Mouse (Mus musculus) limb, embryonic 11.5 days (tissue): ENCODE data around the gene Lrch2. TPM values are rescaled to one million over a fixed set of nuclear protein-coding genes. Genes with fewer than 3 reads are reported as not detected.
"Not testable (repeated sequence)": the region's sequence is repeated elsewhere in the genome, so short reads cannot be mapped to it uniquely, and the experiment has no call there.

Experiments
- ATAC-seq: fragments of 200-750 bp; cut with Nextera tagmentation; 2 replicates; pipeline ENCODE4 v1.8.0; 2017; ENCODE audit warnings: low read depth; ENCODE audit not compliant: insufficient number of reproducible peaks, low FRiP score, low TSS enrichment
- DNase-seq: peaks from one replicate; pipeline ENCODE4 v3.0.0-alpha.2; 2015; ENCODE audit warnings: low spot score
- H3K27ac ChIP-seq: fragments of 300-500 bp; sonication (generic); replicated peaks from 2 replicates; pipeline ENCODE4 v1.5.1; 2014; ENCODE audit warnings: low read depth, mild to moderate bottlenecking, low read length
- H3K27me3 ChIP-seq: fragments of 300-500 bp; sonication (generic); 2 replicates; pipeline ENCODE4 v1.6.1; 2014; ENCODE audit warnings: mild to moderate bottlenecking, low read length, mixed read lengths; ENCODE audit not compliant: control insufficient read depth, insufficient read depth
- H3K36me3 ChIP-seq: fragments of 300-500 bp; sonication (generic); 2 replicates; pipeline ENCODE4 v1.6.1; 2014; ENCODE audit warnings: mild to moderate bottlenecking, low read length, moderate library complexity, mixed read lengths; ENCODE audit not compliant: control insufficient read depth, insufficient read depth
- H3K4me1 ChIP-seq: fragments of 300-500 bp; sonication (generic); 2 replicates; pipeline ENCODE4 v1.6.1; 2014; ENCODE audit warnings: low read length, mixed read lengths; ENCODE audit not compliant: control insufficient read depth, insufficient read depth
- H3K4me2 ChIP-seq: fragments of 300-500 bp; sonication (generic); 2 replicates; pipeline ENCODE4 v1.6.1; 2014; ENCODE audit warnings: low read depth, mild to moderate bottlenecking, moderate library complexity; ENCODE audit not compliant: severe bottlenecking
- H3K4me3 ChIP-seq: fragments of 300-500 bp; sonication (generic); 2 replicates; pipeline ENCODE4 v1.5.1; 2014; ENCODE audit warnings: low read depth, low read length
- H3K9ac ChIP-seq: fragments of 300-500 bp; sonication (generic); 2 replicates; pipeline ENCODE4 v1.6.1; 2014; ENCODE audit warnings: mild to moderate bottlenecking, low read length
- H3K9me3 ChIP-seq: fragments of 300-500 bp; sonication (generic); 2 replicates; pipeline ENCODE4 v1.6.1; 2016; ENCODE audit warnings: low read length; ENCODE audit not compliant: control insufficient read depth
- WGBS: fragments of 180-500 bp; shearing (Covaris S2); extraction: QIAGEN DNeasy Blood & Tissue Kit; methylation state at CpG from one replicate; pipeline ENCODE4 v1.1.7; 2014; 5-methylcytosine and 5-hydroxymethylcytosine counted together
- polyA plus RNA-seq: library from polyadenylated mRNA; unstranded; fragments of >200 nt; fragmentation: Nextera tagmentation; extraction: Ambion mirVana; gene quantifications from 2 replicates; pipeline ENCODE4 v1.2.1, GENCODE M21; 2014

Lrch2 gene
- polyA plus RNA-seq: 9.7 and 9.8 TPM in 2 replicates

DNA sequence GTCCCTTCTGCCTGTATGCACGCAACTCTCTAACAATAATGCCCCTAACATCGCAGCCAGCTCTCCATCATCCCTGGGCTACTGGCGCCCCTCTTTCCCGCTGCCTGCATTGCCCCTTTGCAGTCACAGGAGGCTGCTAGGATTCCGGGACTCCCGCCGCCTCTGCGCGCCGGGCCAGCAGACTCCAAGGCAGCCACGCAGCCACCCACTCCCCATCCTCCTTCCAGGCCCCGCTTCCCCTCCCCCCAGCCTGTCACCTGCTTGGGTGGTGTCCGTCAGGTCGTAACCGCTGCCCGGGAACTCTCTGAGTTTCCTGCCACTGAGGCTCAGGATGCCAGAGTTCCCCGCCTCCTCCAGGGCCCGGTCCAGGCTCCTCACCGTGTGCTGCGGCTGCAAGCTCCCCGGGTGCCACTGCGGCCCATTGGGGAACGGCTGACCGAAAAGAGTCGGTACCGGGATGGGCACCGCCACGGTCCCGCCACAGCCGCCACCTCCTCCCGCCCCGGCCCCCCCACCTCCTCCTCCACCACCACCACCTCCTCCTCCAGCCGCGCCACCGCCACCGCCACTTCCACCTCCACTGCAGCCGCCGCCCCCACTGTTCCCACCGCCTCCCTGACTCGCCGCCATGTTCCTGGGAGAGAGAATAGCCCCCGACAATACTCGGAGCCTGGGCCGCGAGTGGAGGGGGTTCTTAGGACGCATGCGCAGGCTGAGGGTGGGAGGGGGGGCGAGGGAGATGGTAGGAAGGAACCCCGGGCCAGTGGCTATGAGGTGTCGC, at the start of gene Lrch2:
Gene Lrch2 (minus strand): TSS at position 661 of the 781 bp plus-strand sequence.
- peak within 1 kb of the TSS; percentile 56; the same call in 1 of the 2 replicates for H3K27ac ChIP-seq
- no peaks in the 10 kb centered on the region for H3K27me3 ChIP-seq
- ATAC-seq (peak; percentile 95), DNase-seq (peak; percentile 75)
- peak within 1 kb of the TSS; percentile 39 for H3K4me2 ChIP-seq
- no peaks in the 10 kb centered on the region for H3K9me3 ChIP-seq
- no peaks in the 10 kb centered on the region for H3K4me1 ChIP-seq
- H3K9ac ChIP-seq: peak within 1 kb of the TSS; percentile 71
- H3K4me3 ChIP-seq: peak within 1 kb of the TSS; percentile 48
- H3K36me3 ChIP-seq: no peaks in the 10 kb centered on the region
- 13% methylated on average over 37 of the region's 50 CpGs for WGBS

DNA sequence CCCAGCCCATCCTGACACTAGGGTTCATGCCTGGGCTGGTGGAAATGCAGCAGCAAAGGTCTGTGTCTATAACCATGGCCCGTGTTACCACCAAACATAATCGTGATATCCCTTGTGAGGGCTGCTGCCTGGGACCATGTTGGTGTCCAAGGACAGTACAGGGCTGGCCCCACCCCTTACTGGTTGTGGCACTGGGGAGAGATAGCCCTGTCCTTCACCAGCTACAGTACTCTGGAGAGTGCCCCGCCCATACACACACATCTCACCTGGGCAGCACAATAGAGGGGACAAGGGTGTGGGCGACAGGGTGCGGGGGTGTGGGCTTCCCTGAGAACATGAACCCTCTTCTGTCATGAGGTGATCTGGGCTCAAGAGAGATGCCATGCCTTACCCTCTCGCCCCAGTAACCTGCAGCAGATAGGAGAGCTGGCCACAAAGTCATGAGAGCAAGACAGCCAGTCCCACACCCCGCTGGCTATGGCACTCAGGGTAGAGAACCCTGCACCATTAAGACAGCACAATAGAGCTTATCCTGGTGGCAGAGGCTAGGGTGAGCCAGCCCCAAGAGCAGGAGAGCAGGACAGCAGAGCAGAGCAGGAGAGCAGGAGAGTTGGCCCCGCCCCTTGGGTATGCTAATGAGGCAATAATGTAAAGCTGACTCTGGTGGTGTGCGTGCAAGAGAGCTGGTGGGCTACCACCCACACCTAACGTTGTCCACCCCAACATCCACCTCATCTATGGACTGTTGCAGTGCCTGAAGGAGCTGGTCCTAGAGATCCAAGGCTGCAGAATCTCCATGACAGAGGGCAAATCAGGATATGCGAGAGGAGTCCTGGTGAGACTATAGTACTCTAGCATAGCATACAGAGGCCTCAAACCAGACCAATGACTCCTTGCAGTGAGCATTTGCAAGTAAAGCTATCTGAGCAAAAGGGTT, 12.7 kb downstream of the Lrch2 start:
- Histone ChIP-seq H3K9me3 (no peaks in the 10 kb centered on the region), H3K4me3 (no peak overlapping the region), H3K27me3 (no peaks in the 10 kb centered on the region), H3K27ac (no peak overlapping the region), H3K4me1 (no peaks in the 10 kb centered on the region), H3K36me3 (no peaks in the 10 kb centered on the region), H3K9ac (no peak overlapping the region), H3K4me2 (no peak overlapping the region)
- no peak for ATAC-seq
- no peak for DNase-seq
- WGBS: 64% methylated on average over 11 of the region's 11 CpGs

DNA sequence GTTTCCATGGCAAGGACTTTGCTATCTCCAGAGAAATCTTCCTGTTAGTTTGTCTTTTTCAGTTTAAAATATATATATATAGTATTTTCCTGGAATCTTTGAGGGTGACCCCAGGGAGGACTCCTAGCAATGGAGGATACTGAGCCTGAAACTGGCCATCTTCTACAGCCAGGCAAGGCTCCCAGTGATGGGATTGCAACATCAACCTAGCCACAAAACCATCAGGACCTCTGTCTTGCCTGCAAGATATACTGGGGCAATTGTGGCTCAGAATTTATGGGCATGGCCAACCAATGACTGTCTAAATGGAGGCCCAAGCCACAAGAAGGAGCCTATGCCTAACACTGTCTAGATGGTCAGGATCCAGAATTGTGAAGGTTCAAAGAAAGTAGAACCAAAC, 15.5 kb downstream of the Lrch2 start:
- no peaks in the 10 kb centered on the region for H3K4me1 ChIP-seq
- ATAC-seq (no peak), DNase-seq (no peak)
- H3K9me3 ChIP-seq: no peaks in the 10 kb centered on the region
- no peak overlapping the region for H3K4me2 ChIP-seq
- H3K36me3 ChIP-seq: no peaks in the 10 kb centered on the region
- H3K9ac ChIP-seq: no peak overlapping the region
- H3K27ac ChIP-seq: no peak overlapping the region
- no peaks in the 10 kb centered on the region for H3K27me3 ChIP-seq
- no peak overlapping the region for H3K4me3 ChIP-seq

DNA sequence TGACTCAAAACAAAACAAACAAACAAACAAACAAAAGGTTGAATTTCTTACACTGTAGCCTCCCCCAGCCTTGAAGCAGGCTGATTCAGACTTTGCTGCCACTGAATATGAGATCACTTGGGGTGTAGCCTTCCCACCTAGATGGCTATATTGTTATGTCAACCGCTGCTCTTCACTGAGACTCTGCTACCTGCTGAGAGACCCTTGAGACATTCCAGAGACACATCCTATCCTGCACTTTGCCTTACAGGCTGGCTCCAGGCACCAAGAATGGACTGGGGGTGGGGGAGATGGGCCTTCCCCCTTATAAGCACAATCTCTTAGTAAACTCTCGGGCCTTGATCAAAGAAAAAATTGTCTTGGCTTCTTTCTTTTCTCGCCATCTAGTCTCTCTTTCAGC, 16.8 kb downstream of the Lrch2 start:
- 80% methylated on average over 3 of the region's 3 CpGs for WGBS
- not testable (repeated sequence) for H3K9me3 ChIP-seq, H3K4me1 ChIP-seq, H3K4me2 ChIP-seq, H3K36me3 ChIP-seq, ATAC-seq, DNase-seq, H3K27ac ChIP-seq, H3K9ac ChIP-seq, H3K27me3 ChIP-seq, H3K4me3 ChIP-seq

DNA sequence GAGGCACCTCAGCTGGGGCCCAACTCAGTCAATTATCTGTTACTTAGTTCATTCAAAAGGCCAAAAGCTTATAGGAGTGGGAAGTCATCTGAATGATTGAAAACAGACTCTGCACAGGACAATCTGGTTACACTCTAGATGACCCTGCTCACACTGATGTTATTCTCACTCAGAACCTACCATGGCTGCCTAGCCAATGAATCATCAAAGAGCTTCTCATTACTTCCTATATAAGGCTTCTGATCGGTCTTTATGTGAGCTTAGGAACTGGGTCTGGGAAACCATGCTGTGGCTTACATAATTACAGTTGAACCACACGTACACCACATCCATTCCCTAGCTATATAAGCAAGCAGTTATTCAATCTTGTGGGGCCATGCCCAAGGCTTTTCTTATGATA, 18.3 kb downstream of the Lrch2 start:
- Histone ChIP-seq H3K9ac (no peak overlapping the region), H3K9me3 (no peaks in the 10 kb centered on the region), H3K4me1 (no peaks in the 10 kb centered on the region), H3K4me2 (no peak overlapping the region), H3K27me3 (no peaks in the 10 kb centered on the region), H3K4me3 (no peak overlapping the region), H3K36me3 (no peaks in the 10 kb centered on the region), H3K27ac (no peak overlapping the region)
- DNase-seq (no peak), ATAC-seq (no peak)
- 64% methylated on average over 2 of the region's 2 CpGs for WGBS

DNA sequence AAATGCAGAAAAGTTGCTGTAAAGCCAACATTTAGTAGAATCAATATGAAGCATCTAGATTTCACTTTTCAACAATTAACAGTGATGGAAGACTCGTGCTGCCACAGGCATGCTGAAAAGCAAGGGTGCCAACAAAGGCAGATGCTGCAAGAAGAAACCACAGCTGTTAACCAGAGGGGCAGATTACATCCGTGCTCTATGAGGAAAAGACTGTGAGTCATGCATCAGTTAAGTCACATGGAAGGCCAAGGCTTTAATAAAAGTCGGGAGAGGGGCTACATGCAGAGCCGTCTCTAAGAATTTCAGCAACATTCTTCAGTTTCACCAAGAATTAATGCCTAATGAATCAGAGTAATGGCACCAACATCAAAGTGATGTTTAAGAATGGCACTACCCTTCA, 22.2 kb downstream of the Lrch2 start:
- 44% methylated on average over 4 of the region's 4 CpGs for WGBS
- ATAC-seq: no peak
- no peak for DNase-seq
- H3K4me2 ChIP-seq: no peak overlapping the region
- no peak overlapping the region for H3K27ac ChIP-seq
- no peaks in the 10 kb centered on the region for H3K4me1 ChIP-seq
- no peaks in the 10 kb centered on the region for H3K9me3 ChIP-seq
- H3K9ac ChIP-seq: no peak overlapping the region
- H3K4me3 ChIP-seq: no peak overlapping the region
- H3K36me3 ChIP-seq: no peaks in the 10 kb centered on the region
- no peaks in the 10 kb centered on the region for H3K27me3 ChIP-seq

DNA sequence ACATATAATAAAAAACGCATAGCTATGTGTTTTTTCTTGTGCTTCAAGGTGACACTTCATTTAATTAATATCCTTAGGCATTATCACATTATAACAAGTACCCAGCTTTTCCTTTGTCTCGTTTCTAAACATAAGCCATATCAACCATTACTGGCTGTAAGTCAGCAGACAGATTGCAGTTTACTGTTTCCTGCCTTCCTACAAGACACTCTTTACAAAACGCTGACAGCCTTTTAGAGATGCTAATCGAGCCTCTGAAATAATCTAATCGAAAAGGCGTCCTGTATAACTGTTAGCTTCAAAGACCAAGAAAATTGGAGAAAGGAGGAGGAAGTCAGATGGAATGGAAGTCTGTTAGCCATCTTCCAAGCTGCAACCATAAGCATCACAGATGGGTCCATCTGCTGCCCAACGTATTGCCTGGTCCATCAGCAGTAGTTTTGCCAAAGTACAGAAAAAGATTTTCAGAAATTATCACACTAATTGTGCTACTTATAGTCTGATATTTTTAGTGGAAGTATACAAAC, 26.2 kb downstream of the Lrch2 start:
- ATAC-seq (no peak), DNase-seq (no peak)
- Histone ChIP-seq H3K4me3 (no peak overlapping the region), H3K9me3 (no peaks in the 10 kb centered on the region), H3K27me3 (no peaks in the 10 kb centered on the region), H3K9ac (no peak overlapping the region), H3K4me2 (no peak overlapping the region), H3K27ac (no peak overlapping the region), H3K4me1 (no peaks in the 10 kb centered on the region), H3K36me3 (no peaks in the 10 kb centered on the region)
- 74% methylated on average over 7 of the region's 7 CpGs for WGBS

DNA sequence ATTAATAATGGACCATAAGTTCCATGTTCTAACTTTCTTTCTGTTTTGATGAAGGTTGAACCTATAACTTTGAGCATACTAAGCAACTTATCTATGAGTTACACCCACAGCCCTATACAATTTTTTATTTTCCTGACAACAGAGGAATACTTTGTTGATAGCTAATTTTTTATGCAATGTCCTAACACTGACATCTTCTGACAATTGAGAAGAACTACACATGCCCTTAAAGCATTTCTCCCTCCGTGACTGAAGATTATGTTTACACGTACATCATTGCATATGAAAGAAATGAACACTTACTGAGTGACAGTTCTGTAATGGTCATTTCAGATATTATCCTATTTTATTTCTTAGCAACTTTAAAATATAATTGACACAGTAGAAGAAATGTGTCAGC, 64.3 kb downstream of the Lrch2 start:
- DNase-seq (no peak), ATAC-seq (no peak)
- H3K4me2 ChIP-seq: no peak overlapping the region
- H3K27ac ChIP-seq: no peak overlapping the region
- WGBS: 77% methylated on average over 2 of the region's 2 CpGs
- H3K9me3 ChIP-seq: no peaks in the 10 kb centered on the region
- H3K4me3 ChIP-seq: no peak overlapping the region
- no peaks in the 10 kb centered on the region for H3K36me3 ChIP-seq
- H3K9ac ChIP-seq: no peak overlapping the region
- no peaks in the 10 kb centered on the region for H3K27me3 ChIP-seq
- no peaks in the 10 kb centered on the region for H3K4me1 ChIP-seq
